Mouse (Mus musculus) heart, embryonic 10.5 days (tissue): ENCODE measurements around the gene Nfib. TPM values are rescaled to one million over a fixed set of nuclear protein-coding genes. Genes with fewer than 3 reads are reported as not detected.
A peak's percentile ranks its signal among the peaks of the same experiment; 100 is the strongest.

Source experiments
- DNase-seq: peaks from one replicate; pipeline ENCODE4 v3.0.0-alpha.2; 2017; ENCODE audit warnings: low spot score
- H3K27ac ChIP-seq: fragments of 300-500 bp; sonication (generic); 2 replicates; pipeline ENCODE4 v1.5.1; 2016; ENCODE audit warnings: mild to moderate bottlenecking
- H3K27me3 ChIP-seq: fragments of 300-500 bp; sonication (generic); 2 replicates; pipeline ENCODE4 v1.6.1; 2016; ENCODE audit warnings: mild to moderate bottlenecking; ENCODE audit not compliant: poor library complexity, insufficient read depth, severe bottlenecking
- H3K36me3 ChIP-seq: fragments of 300-500 bp; sonication (generic); 2 replicates; pipeline ENCODE4 v1.6.1; 2016; ENCODE audit warnings: mild to moderate bottlenecking, moderate library complexity
- H3K4me1 ChIP-seq: fragments of 300-500 bp; sonication (generic); 2 replicates; pipeline ENCODE4 v1.6.1; 2016; ENCODE audit warnings: mild to moderate bottlenecking
- H3K4me3 ChIP-seq: fragments of 300-500 bp; sonication (generic); 2 replicates; pipeline ENCODE4 v1.5.1; 2016; ENCODE audit warnings: mild to moderate bottlenecking, moderate library complexity
- H3K9me3 ChIP-seq: fragments of 300-500 bp; sonication (generic); 2 replicates; pipeline ENCODE4 v1.6.1; 2016; ENCODE audit warnings: mild to moderate bottlenecking, moderate library complexity
- WGBS: fragments of 180-500 bp; shearing (Covaris S2); methylation state at CpG from one replicate; pipeline ENCODE4 v1.1.7; 2016; 5-methylcytosine and 5-hydroxymethylcytosine counted together
- polyA plus RNA-seq: library from polyadenylated mRNA; unstranded; fragments of >200 nt; fragmentation: Nextera tagmentation; extraction: Ambion mirVana; gene quantifications from 2 replicates; pipeline ENCODE4 v1.2.1, GENCODE M21; 2016

Nfib gene
- polyA plus RNA-seq, 1 experiment from 2014 or later: 38.1 TPM

DNA sequence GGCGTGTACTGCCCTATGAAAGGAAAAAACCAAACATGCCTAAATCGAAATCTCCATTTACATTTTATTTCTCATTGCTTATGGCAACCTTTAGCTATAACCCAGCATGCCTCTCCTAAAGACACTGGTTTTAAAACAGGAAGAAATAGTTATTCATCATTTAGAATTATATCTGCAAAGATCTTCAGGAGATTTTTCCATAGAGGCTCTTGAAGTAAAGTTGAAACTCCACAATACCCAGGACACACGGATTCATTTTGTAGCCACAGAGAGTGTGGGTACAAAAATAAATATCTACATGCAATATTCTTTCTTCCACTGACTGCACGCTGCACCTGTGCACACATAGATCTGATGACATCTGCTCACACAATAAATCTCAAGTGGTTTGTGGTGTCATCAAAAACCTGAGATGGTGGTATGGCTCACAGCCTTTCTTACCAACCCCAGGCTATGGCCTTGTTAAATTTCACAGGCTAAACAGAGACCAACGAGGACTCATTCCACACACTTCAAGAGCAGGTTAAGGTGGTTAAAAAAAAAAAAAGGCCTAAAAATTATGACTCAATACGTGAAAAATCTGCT, 189.2 kb downstream of the Nfib start:
- Histone ChIP-seq H3K4me3 (no peak overlapping the region), H3K27ac (no peak overlapping the region), H3K27me3 (no peaks in the 10 kb centered on the region), H3K9me3 (no peaks in the 10 kb centered on the region), H3K4me1 (peaks cover 28% of the 10 kb centered on the region), H3K36me3 (no peaks in the 10 kb centered on the region)
- DNase-seq: no peak
- WGBS: 80% methylated on average over 6 of the region's 6 CpGs

DNA sequence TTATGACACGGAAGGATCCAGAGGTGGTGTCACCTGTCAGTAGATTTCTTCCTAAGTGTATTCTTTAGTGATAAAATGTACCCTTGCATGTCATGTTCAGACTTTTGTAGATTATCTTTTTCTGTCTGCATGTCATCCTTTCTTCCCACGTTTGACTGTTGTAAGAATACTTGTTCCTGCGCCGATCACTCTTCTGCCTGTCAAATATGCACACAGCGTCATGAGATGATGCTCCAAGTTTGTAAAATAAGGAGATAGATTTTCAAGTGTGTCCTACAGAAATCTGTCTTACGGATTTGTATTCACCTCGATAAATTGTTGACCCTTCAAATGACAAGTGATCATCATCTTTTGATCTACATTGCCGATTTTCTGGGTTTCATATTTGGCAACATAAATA, 190.6 kb downstream of the Nfib start:
- Histone ChIP-seq H3K4me1 (peaks cover 32% of the 10 kb centered on the region), H3K27ac (no peak overlapping the region), H3K4me3 (no peak overlapping the region), H3K27me3 (no peaks in the 10 kb centered on the region), H3K36me3 (no peaks in the 10 kb centered on the region), H3K9me3 (no peaks in the 10 kb centered on the region)
- no peak for DNase-seq
- 77% methylated on average over 8 of the region's 8 CpGs for WGBS

DNA sequence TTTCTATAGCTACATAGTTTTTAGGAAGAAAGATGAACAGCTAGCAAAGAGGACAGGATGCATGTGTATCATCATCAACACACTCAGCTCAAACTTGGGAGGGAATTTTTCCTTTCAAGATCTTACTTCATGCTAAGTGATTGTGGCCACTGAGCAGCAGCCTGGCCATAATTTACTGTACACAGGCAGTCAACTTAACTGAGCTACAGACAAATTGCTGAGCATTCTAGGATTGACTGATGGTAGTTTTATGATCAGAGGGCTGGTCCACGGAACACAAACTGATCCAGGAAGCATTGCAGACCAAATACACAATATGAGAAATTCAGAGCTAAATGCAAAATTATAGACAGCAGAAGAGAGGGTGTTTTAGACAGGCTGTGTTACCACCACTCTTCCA, 191.2 kb downstream of the Nfib start:
- H3K36me3 ChIP-seq: no peaks in the 10 kb centered on the region
- H3K9me3 ChIP-seq: no peaks in the 10 kb centered on the region
- H3K27ac ChIP-seq: no peak overlapping the region
- WGBS: 82% methylated on average over 1 of the region's 1 CpGs
- H3K4me1 ChIP-seq: peaks cover 37% of the 10 kb centered on the region
- no peaks in the 10 kb centered on the region for H3K27me3 ChIP-seq
- no peak overlapping the region for H3K4me3 ChIP-seq
- peak; percentile 67 for DNase-seq

DNA sequence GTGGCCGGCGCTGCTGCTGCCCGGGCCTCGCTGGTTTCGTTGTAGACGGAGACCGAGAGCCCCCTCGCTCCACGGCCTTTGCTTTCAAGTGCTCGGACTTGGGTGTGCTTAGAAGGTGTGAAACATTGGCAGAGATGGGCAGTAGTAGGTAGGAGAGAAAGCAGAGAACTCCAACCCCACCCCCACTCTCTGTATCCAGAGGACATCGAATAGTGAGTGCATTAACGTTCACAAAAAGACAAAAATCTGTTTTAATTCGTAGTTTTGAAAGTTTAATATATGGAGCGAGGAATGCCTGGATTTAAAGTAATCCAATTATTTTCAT, 192.2 kb downstream of the Nfib start:
- H3K4me3 ChIP-seq: peak overlapping the region; percentile 63
- H3K27me3 ChIP-seq: no peaks in the 10 kb centered on the region
- no peaks in the 10 kb centered on the region for H3K36me3 ChIP-seq
- peaks cover 47% of the 10 kb centered on the region for H3K4me1 ChIP-seq
- H3K27ac ChIP-seq: peak overlapping the region; percentile 94
- DNase-seq: no peak
- H3K9me3 ChIP-seq: no peaks in the 10 kb centered on the region
- WGBS: under 1% methylated on average over 14 of the region's 14 CpGs

DNA sequence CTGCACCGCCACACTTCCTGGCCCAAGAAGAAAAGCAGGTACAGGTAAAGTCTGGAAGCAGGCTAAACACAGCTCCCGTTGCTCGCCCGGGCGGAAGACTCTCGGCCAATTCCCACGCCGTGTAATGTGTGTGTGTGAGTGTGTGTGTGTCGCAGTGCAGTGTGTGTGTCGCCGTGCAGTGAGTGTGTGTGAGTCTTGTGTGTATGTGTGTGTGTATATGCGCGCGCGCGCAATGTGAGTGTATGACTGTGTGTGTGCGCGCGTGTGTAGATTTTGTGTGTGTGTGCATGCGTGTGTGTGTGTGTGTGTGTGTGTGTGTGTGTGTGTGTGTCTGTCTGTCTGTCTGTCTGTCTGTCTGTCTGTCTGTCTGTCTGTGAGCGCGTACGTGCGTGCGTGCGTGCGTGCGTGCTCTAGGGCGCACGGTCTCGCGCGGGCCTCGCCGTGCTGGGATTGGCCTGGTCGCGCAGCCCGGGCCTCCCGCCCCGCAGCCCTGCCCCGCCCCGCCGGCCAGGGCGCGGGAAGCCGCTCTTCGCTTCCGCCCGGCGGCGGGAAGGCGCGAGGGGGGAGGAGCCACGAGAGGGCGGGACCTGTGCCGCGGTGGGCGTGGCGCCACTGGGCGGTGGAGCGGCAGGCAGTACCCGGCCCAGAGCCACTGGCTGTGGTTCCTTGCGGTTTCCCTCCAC, 192.7 kb downstream of the Nfib start:
- WGBS: under 1% methylated on average over 61 of the region's 63 CpGs
- DNase-seq: peak; percentile 96

DNA sequence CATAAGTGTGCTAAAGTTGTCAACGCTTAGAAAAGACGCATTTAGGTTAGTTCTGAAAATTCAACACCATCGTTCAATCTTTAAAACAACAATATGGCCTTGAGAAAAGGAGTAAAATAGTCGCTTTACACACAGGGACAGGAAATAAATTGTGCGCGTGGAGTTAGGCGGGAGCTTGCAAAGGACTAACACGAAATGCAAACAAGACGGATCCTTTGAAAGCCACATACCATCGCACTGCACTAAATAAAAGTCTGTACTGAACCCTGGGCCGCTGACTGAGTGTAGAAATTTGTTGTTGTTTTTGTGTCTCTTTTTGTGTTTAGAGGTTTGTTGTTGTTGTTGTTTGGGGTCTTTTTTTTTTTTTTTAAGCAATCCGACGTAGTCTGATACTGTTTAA, 193.2 kb downstream of the Nfib start:
- H3K9me3 ChIP-seq: no peaks in the 10 kb centered on the region
- H3K36me3 ChIP-seq: no peaks in the 10 kb centered on the region
- H3K27ac ChIP-seq: peak overlapping the region; percentile 94
- H3K4me1 ChIP-seq: peaks cover 55% of the 10 kb centered on the region
- DNase-seq: no peak
- WGBS: 2% methylated on average over 13 of the region's 13 CpGs
- H3K4me3 ChIP-seq: peak overlapping the region; percentile 63
- H3K27me3 ChIP-seq: no peaks in the 10 kb centered on the region

More for the DNA sequence above, 192.7 kb downstream of the Nfib start:
- Histone ChIP-seq H3K4me1 (peaks cover 52% of the 10 kb centered on the region), H3K36me3 (no peaks in the 10 kb centered on the region), H3K27me3 (no peaks in the 10 kb centered on the region), H3K4me3 (peak overlapping the region; percentile 63), H3K27ac (peak overlapping the region; percentile 94), H3K9me3 (no peaks in the 10 kb centered on the region)

DNA sequence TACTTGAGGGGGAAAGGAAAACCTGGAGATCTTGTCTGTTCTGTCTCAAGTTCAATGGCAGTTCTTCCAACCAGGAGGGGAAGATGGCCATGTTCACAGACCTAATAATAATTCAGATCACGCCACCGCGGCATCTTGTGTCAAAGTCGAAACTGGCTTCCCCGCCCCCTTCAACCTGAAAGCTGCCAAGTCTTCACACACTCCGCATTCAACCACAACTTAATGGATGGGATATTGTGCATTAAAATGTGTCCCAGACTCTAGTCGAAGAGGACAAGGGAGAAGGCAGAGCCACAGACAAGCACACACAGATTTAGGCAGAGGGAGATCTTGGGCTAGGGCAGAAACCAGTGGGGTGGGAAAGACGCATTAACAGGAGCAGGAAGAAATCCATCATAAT, 194.0 kb downstream of the Nfib start:
- H3K4me3 ChIP-seq: peak overlapping the region; percentile 63
- WGBS: 2% methylated on average over 8 of the region's 8 CpGs
- peak overlapping the region; percentile 94 for H3K27ac ChIP-seq
- H3K4me1 ChIP-seq: peaks cover 55% of the 10 kb centered on the region
- no peaks in the 10 kb centered on the region for H3K9me3 ChIP-seq
- H3K36me3 ChIP-seq: no peaks in the 10 kb centered on the region
- no peak for DNase-seq
- no peaks in the 10 kb centered on the region for H3K27me3 ChIP-seq

DNA sequence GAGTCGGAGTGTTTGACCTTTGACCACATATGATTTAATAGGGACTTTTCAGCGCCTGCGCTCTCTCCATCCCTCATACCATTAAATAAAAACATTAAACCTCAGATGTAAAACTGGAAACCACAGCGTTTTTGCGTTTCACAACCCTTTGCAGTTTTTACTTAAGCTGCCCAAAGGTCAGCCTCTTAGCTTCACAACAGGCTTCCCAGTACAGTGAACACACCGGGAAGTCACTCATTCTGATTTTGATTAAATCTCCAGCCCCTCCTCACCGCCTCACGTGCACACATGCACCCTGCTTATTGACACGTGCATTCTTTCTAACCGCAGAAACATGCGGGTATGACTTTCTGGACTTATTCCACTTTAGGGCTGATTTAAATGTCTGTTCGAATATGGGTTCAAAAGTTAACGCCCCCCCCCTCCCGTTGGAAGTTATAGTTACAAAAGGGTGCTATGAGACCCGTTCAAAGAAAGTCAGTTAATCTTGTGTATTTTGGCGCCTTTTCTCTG, 194.5 kb downstream of the Nfib start:
- Histone ChIP-seq H3K4me3 (peak overlapping the region; percentile 63), H3K4me1 (peaks cover 55% of the 10 kb centered on the region), H3K36me3 (no peaks in the 10 kb centered on the region), H3K27ac (peak overlapping the region; percentile 94), H3K9me3 (no peaks in the 10 kb centered on the region), H3K27me3 (no peaks in the 10 kb centered on the region)
- 13% methylated on average over 16 of the region's 16 CpGs for WGBS
- DNase-seq: peak; percentile 75

DNA sequence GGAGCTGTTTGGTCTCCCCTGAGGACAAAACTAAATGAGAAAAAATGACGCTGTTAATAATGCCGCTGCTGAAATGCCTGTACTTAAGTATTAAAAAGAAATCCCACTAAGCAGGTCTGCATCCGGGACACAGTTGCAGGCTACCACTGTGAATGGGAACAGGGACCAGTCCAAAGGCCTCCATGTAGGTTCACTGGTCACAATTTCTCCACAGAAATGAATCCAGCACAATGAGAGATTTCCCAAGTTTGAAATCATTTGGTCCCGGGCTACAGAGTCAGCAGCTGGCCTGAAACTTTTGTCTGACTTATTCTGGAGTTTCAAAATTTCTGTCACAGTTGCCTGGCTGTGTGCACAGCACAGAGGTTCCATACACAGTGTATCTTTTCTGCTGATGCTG, 195.8 kb downstream of the Nfib start:
- H3K36me3 ChIP-seq: no peaks in the 10 kb centered on the region
- peaks cover 55% of the 10 kb centered on the region for H3K4me1 ChIP-seq
- H3K27ac ChIP-seq: peak overlapping the region; percentile 99
- peak; percentile 61 for DNase-seq
- whole genome bisulfite sequencing: 56% methylated on average over 4 of the region's 4 CpGs
- no peaks in the 10 kb centered on the region for H3K27me3 ChIP-seq
- H3K4me3 ChIP-seq: no peak overlapping the region
- H3K9me3 ChIP-seq: no peaks in the 10 kb centered on the region

DNA sequence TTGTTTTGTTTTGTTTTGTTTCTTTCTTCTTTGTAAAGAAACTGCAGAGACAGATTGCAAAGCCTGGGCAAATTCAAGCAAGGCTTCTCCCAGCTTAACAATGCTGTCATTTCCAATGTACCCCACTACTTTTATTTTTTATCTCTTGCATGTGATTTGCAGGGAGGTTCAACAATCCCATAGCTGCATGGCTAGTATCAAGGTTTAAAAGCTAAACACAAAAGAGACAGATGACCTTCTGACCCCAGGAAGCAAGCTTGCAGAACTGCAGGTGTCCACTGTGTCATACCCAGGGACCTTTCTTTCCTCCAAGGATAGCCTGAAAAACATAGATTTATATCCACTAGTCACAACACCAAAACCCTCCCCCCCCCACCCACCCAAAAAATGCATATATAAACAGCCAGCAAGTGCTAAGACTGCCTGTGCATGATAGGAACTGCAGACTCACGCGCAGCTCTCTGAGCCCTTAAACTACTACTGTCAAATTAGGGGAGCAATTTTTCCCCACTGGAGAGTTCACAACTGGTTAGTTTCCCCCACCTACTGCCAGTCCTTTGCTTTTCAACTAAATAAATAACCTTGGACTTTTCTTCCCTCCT, 196.3 kb downstream of the Nfib start:
- peak; percentile 74 for DNase-seq

DNA sequence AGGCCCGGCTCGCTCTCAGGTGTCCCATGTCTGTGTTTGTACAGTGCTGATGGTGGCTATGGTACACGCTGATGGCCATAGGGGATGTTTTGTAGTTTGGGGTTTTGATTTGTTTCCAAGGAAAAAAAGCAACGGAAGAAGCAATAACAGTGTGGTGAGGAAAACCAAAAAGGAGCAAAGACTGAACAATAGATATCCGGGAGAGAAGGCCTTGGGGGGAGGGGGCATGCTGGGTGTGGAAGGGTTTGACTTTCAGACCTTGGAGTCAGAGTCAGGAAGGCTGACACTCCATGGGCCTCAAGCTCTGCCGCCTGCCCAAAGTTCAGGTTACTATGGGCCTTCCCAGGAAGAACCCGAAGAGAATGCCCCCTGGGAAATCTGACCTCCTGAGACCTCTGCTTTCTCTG, 197.3 kb downstream of the Nfib start:
- Histone ChIP-seq H3K27me3 (no peaks in the 10 kb centered on the region), H3K27ac (peak overlapping the region; percentile 99), H3K36me3 (no peaks in the 10 kb centered on the region), H3K9me3 (no peaks in the 10 kb centered on the region), H3K4me1 (peaks cover 50% of the 10 kb centered on the region), H3K4me3 (peak overlapping the region; percentile 93)
- DNase-seq: peak; percentile 73
- WGBS: 6% methylated on average over 7 of the region's 7 CpGs

More for the DNA sequence above, 196.3 kb downstream of the Nfib start:
- no peaks in the 10 kb centered on the region for H3K9me3 ChIP-seq
- H3K4me1 ChIP-seq: peaks cover 55% of the 10 kb centered on the region
- H3K36me3 ChIP-seq: no peaks in the 10 kb centered on the region
- H3K4me3 ChIP-seq: 0 out of 2 replicates have a peak overlapping the region, but pooled peaks have one; percentile 93
- WGBS: 52% methylated on average over 2 of the region's 2 CpGs
- H3K27ac ChIP-seq: peak overlapping the region; percentile 99
- no peaks in the 10 kb centered on the region for H3K27me3 ChIP-seq

DNA sequence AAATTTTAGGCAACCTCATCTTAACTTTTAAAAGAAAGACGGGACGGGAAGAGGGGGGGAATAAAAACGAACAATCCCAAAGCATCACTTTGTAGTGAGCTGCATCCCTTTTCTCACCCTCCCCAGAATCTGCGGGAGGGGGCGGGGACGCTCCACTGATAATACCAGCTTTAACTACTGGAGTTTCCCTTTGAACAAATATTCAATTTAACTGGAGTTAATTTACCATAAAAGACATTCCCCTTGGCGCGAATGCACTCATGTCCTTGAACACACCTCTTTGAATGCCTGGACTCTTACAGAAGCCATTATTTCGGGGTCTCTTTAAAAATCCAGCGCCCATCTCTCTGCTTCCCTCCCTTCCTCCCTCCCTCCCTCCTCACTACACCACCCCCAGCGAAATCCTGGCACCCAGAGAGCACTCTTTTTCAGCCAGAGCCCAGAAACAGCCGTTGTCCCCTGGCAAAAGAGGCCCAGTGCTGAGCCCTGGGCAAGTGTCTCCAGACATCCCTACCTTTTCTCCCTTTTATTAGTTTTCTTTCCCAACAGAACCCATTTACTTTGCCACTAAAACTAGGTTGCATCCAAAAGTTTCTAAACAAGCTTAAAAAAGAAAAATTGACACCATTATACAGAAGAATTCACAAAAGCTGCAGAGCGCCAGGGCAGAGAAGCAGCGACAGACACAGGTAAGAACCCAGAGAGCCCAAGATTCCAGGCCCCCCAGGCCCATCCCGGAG, 197.8 kb downstream of the Nfib start:
- no peaks in the 10 kb centered on the region for H3K9me3 ChIP-seq
- 6% methylated on average over 15 of the region's 15 CpGs for WGBS
- peak overlapping the region; percentile 93 for H3K4me3 ChIP-seq
- no peak for DNase-seq
- H3K4me1 ChIP-seq: peaks cover 47% of the 10 kb centered on the region
- no peaks in the 10 kb centered on the region for H3K27me3 ChIP-seq
- peak overlapping the region; percentile 99 for H3K27ac ChIP-seq
- no peaks in the 10 kb centered on the region for H3K36me3 ChIP-seq
